8 mouse cellular contexts compared by ENCODE assay signal in the genomic region with DNA sequence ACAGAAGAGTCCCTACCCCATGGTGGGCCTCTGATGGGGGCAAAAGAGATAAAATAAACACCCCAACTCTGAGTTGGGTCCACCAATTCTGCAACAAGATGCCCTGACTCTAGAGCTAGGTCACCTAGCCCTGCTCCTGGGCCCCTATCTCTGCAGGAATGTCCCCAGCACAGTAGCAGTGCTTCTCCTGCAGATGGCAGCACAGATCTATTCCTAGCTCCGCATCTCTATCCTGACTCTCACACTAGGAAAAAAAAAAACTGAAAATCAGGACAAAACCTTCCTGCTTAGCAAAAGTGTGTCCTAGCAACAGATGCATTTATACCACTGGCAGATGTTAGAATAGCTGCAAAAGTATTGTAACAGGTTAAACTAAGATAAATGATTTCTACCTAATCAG. TPM values are rescaled to one million over a fixed set of nuclear protein-coding genes. Genes with fewer than 3 reads are reported as not detected.
DNase-seq lines count a peak whose midpoint lies in the region; ATAC-seq and TF ChIP-seq lines count a peak whose summit lies in the region.

No protein-coding gene starts in this region.

- no peak for TF ChIP-seq POLR2A in spleen, adult 2 months (IDR thresholded peaks at IDR 0.05; ENCODE audit: low read depth, low read length)
- TF ChIP-seq POLR2A in bone marrow macrophage, adult 2 months (IDR thresholded peaks at IDR 0.05; ENCODE audit: borderline replicate concordance, low read depth, low read length): no peak
- TF ChIP-seq POLR2A in embryonic fibroblast, embryonic 13.5 days (IDR thresholded peaks at IDR 0.05; ENCODE audit: low read depth, low read length): no peak

- no peak for DNase-seq in spleen, adult 2 months (ENCODE audit: low read depth in 1 of 2, low spot score in 2 of 2)
- no peak for DNase-seq in spleen, adult 12 weeks (ENCODE audit: low spot score)
- no peak for DNase-seq in liver, postnatal 0 days
- peak; percentile 11 for DNase-seq in retina, adult 2 months (ENCODE audit: low read depth, low spot score)
- DNase-seq in urinary bladder, adult 2 months (ENCODE audit: low spot score): no peak

- H3K4me2 ChIP-seq in intestine, embryonic 15.5 days (replicated peaks): no peak overlapping the region
- no peak overlapping the region for H3K4me2 ChIP-seq in liver, postnatal 0 days (ENCODE audit: low read depth, low read length)

- H3K27me3 ChIP-seq in spleen, adult 2 months (ENCODE audit: control insufficient read depth, insufficient read depth, low read length): no peaks in the 10 kb centered on the region
- H3K27me3 ChIP-seq in intestine, embryonic 15.5 days (replicated peaks): no peaks in the 10 kb centered on the region
- no peaks in the 10 kb centered on the region for H3K27me3 ChIP-seq in liver, postnatal 0 days (ENCODE audit: insufficient read depth, low read length)

- no peaks in the 10 kb centered on the region for H3K36me3 ChIP-seq in spleen, adult 2 months (ENCODE audit: control insufficient read depth, insufficient read depth, low read length)
- no peaks in the 10 kb centered on the region for H3K36me3 ChIP-seq in intestine, embryonic 15.5 days
- no peaks in the 10 kb centered on the region for H3K36me3 ChIP-seq in liver, postnatal 0 days (replicated peaks; ENCODE audit: insufficient read depth, low read length)

- TF ChIP-seq CTCF in spleen, adult 2 months (IDR thresholded peaks at IDR 0.05; ENCODE audit: extremely low read depth, insufficient read depth, insufficient read length, insufficient replicate concordance): peak; percentile 19; the same call in 1 of the 2 replicates
- peak; percentile 36; the same call in 1 of the 2 replicates for TF ChIP-seq CTCF in bone marrow macrophage, adult 2 months (IDR thresholded peaks at IDR 0.05; ENCODE audit: low read depth, low read length)
- peak; percentile 69; the same call in 1 of the 2 replicates for TF ChIP-seq CTCF in embryonic fibroblast, embryonic 13.5 days (IDR thresholded peaks at IDR 0.05; ENCODE audit: borderline replicate concordance, insufficient read depth, low read length)
- peak; percentile 77 for TF ChIP-seq CTCF in liver, postnatal 0 days (IDR thresholded peaks at IDR 0.05; ENCODE audit: low read depth)

- ATAC-seq in intestine, embryonic 15.5 days: peak; percentile 50; the same call in 1 of the 2 replicates
- ATAC-seq in liver, postnatal 0 days: peak; percentile 71

- no peaks in the 10 kb centered on the region for H3K4me1 ChIP-seq in spleen, adult 2 months (ENCODE audit: control insufficient read depth, insufficient read depth, insufficient read length)
- peaks cover 17% of the 10 kb centered on the region for H3K4me1 ChIP-seq in bone marrow macrophage, adult 2 months (ENCODE audit: control insufficient read depth, insufficient read depth, low read length)
- H3K4me1 ChIP-seq in embryonic fibroblast, embryonic 13.5 days (ENCODE audit: control insufficient read depth, insufficient read depth, low read length): no peaks in the 10 kb centered on the region
- no peaks in the 10 kb centered on the region for H3K4me1 ChIP-seq in intestine, embryonic 15.5 days (replicated peaks)
- peaks cover 12% of the 10 kb centered on the region for H3K4me1 ChIP-seq in liver, postnatal 0 days (ENCODE audit: insufficient read depth)

- H3K4me3 ChIP-seq in spleen, adult 2 months (ENCODE audit: extremely low read depth, insufficient read depth, insufficient read length): no peak overlapping the region
- no peak overlapping the region for H3K4me3 ChIP-seq in bone marrow macrophage, adult 2 months (ENCODE audit: insufficient read depth, low read length)
- no peak overlapping the region for H3K4me3 ChIP-seq in embryonic fibroblast, embryonic 13.5 days (ENCODE audit: insufficient read depth, low read length)
- H3K4me3 ChIP-seq in intestine, embryonic 15.5 days (replicated peaks): no peak overlapping the region
- no peak overlapping the region for H3K4me3 ChIP-seq in liver, postnatal 0 days (ENCODE audit: low read depth, low read length)

- no peak overlapping the region for H3K27ac ChIP-seq in spleen, adult 2 months (ENCODE audit: insufficient read depth, low read length)
- H3K27ac ChIP-seq in bone marrow macrophage, adult 2 months (ENCODE audit: insufficient read depth, low read depth, low read length): no peak overlapping the region
- H3K27ac ChIP-seq in embryonic fibroblast, embryonic 13.5 days (ENCODE audit: insufficient read depth, low read length): no peak overlapping the region
- no peak overlapping the region for H3K27ac ChIP-seq in intestine, embryonic 15.5 days
- H3K27ac ChIP-seq in liver, postnatal 0 days (ENCODE audit: low read depth): no peak overlapping the region; the same call in 1 of the 2 replicates

- no peaks in the 10 kb centered on the region for H3K9me3 ChIP-seq in intestine, embryonic 15.5 days
- no peaks in the 10 kb centered on the region for H3K9me3 ChIP-seq in liver, postnatal 0 days (ENCODE audit: low read length)

- 45% methylated on average over 1 of the region's 1 CpGs for WGBS in spleen, adult 2 months
- WGBS in intestine, embryonic 15.5 days: 21% methylated on average over 1 of the region's 1 CpGs
- 36% methylated on average over 1 of the region's 1 CpGs for WGBS in liver, postnatal 0 days (ENCODE audit: insufficient replicate concordance)

- TF ChIP-seq EP300 in liver, postnatal 0 days (IDR thresholded peaks at IDR 0.05; ENCODE audit: low read depth): no peak

- H3K9ac ChIP-seq in intestine, embryonic 15.5 days: no peak overlapping the region
- no peak overlapping the region for H3K9ac ChIP-seq in liver, postnatal 0 days (replicated peaks)

RNA-seq across cellular contexts. Expression of a gene that starts 37.0 kb away (rescaled TPM):
- 15.6 and 18.4 TPM in 2 replicates for polyA plus RNA-seq in spleen, adult 2 months (2012; rRNA removed)
- 37.0 and 41.8 TPM in 2 replicates for polyA plus RNA-seq in bone marrow macrophage, adult 2 months (2012; ENCODE audit: insufficient read depth, insufficient read length, missing spikeins)
- 16.4 and 17.6 TPM in 2 replicates for polyA plus RNA-seq in embryonic fibroblast, embryonic 13.5 days (2011; ENCODE audit: insufficient read length, low read depth, missing spikeins)
- 50.5 and 52.3 TPM in 2 replicates for polyA plus RNA-seq in intestine, embryonic 15.5 days (2015; fragmentation: Nextera tagmentation; extraction: Ambion mirVana)
- polyA plus RNA-seq in liver, postnatal 0 days (2015; fragmentation: Nextera tagmentation; extraction: Ambion mirVana): 61.4 and 63.2 TPM in 2 replicates
- 47.2 and 48.8 TPM in 2 replicates for polyA plus RNA-seq in urinary bladder, adult 2 months (2012; rRNA removed)

Comparison
In these comparisons a context has a peak if more than half of its experiments do, and no peak if none do; other contexts are left out.
1. CTCF ChIP-seq: peak in every context shown above with its lines; median percentile 77 in liver, postnatal 0 days; 69 in embryonic fibroblast, embryonic 13.5 days; 36 in bone marrow macrophage, adult 2 months; 19 in spleen, adult 2 months.